Mouse (Mus musculus) neutrophil, adult 59 days (primary cell): Measurements from ENCODE around the gene Avp. TPM values are rescaled to one million over a fixed set of nuclear protein-coding genes. Genes with fewer than 3 reads are reported as not detected.

Experiments used
- total RNA-seq, 2 experiments: library from RNA; stranded (reverse); gene quantifications; 1 replicate in 1 of 2; 2 replicates in 1 of 2; pipeline ENCODE4 v1.2.4; 2023

Avp gene
- not detected for total RNA-seq

GRCm38 (mm10) chr2:130582552-130582951 lies at the start of gene Avp:
Gene Avp, minus strand, starts transcription at chr2:130582554.

GRCm38 (mm10) chr2:130629839-130630203 lies 47.5 kb upstream of the Avp start, which contains the start of the genes Fastkd5 and Ubox5:
Gene Fastkd5, minus strand, starts transcription at chr2:130630027.
Gene Ubox5, minus strand, starts transcription at chr2:130630038.

GRCm38 (mm10) chr2:130575873-130576272 lies 6.5 kb downstream of the Avp start, which contains the start of gene Oxt:
Gene Oxt, plus strand, starts transcription at chr2:130576173.

GRCm38 (mm10) chr2:130563212-130564055 lies 18.9 kb downstream of the Avp start, which contains the start of gene Mrps26:
Gene Mrps26, plus strand, starts transcription at chr2:130563742.

Other genes with a start within 250 kb of the Avp start
- under 1 TPM in 1 of 2 experiments, not detected in 1; 0.98 TPM for gene Cpxm1, start 185.0 kb downstream of the Avp start, total RNA-seq
- gene Gm28372, start 177.3 kb downstream of the Avp start, total RNA-seq: not detected
- not detected for gene 1700020A23Rik, start 177.3 kb downstream of the Avp start, total RNA-seq
- not detected for gene Tmem239, start 176.1 kb downstream of the Avp start, total RNA-seq
- 10 to 100 TPM; 61.4 to 71.7 TPM for gene Vps16, start 158.2 kb downstream of the Avp start, total RNA-seq
- gene Pced1a, start 157.9 kb downstream of the Avp start, total RNA-seq: 10 to 100 TPM; 13.5 to 16.4 TPM
- gene Ptpra, start 132.3 kb downstream of the Avp start, total RNA-seq: 10 to 100 TPM; 80.7 to 83.5 TPM
- gene Mrps26, start 18.8 kb downstream of the Avp start, total RNA-seq: 10 to 100 TPM; 28.4 to 29.3 TPM
- gene Oxt, start 6.4 kb downstream of the Avp start, total RNA-seq: not detected
- 1 to 10 TPM; 3.8 to 4.4 TPM for gene Fastkd5, start 47.5 kb upstream of the Avp start, total RNA-seq
- gene Ubox5, start 47.5 kb upstream of the Avp start, total RNA-seq: 1 to 10 TPM; 2.8 to 3.2 TPM
- gene Lzts3, start 60.2 kb upstream of the Avp start, total RNA-seq: under 1 TPM; 0.73 to 0.78 TPM
- gene Ddrgk1, start 82.1 kb upstream of the Avp start, total RNA-seq: 10 to 100 TPM; 35.6 to 38.1 TPM
- gene Itpa, start 85.1 kb upstream of the Avp start, total RNA-seq: 1 to 10 TPM; 9.3 to 9.5 TPM
- not detected for gene Slc4a11, start 115.0 kb upstream of the Avp start, total RNA-seq